Mouse (Mus musculus): Measurements from ENCODE around the gene H2-Q2. TPM values are rescaled to one million over a fixed set of nuclear protein-coding genes. Genes with fewer than 3 reads are reported as not detected.
"Not testable (repeated sequence)": the region's sequence is repeated elsewhere in the genome, so short reads cannot be mapped to it uniquely, and the experiment has no call there.

H2-Q2 gene
- polyA plus RNA-seq, 1 experiment, result not detected

DNA sequence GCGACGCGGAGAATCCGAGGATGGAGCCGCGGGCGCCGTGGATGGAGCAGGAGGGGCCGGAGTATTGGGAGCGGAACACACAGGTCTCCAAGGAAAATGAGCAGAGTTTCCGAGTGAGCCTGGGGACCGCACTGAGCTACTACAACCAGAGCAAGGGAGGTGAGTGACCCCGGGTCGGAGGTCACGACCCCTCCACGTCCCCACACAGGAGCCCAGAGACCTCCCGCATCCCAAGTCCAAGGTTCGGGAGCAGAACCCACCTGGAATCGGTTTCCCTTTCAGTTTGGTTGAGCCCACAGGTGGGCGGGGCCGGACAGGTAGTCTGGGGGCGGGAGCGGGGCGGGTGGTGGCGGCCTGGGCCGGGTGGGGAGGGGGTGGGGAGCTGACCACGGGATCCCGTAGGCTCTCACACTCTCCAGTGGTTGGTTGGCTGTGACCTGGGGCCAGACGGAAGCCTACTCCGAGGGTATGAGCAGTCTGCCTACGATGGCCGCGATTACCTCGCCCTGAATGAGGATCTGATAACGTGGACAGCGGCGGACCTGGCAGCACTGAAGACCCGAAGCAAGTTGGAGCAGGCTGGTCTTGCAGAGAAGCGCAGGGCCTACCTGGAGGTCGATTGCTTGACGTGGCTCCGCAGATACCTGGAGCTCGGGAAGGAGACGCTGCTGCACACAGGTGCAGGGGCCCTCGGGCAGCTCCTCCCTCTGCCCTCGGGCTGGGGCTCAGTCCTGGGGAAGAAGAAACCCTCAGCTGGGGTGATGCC is 852 bp downstream of the H2-Q2 start:
- H3K27ac ChIP-seq (replicated peaks; ENCODE audit: low read depth, low read length), result no peak overlapping the region
- no peaks in the 10 kb centered on the region for H3K4me1 ChIP-seq (ENCODE audit: control insufficient read depth, insufficient read depth, insufficient read length, low read length)
- H3K4me3 ChIP-seq (ENCODE audit: insufficient read depth, low read depth, low read length), result peak overlapping the region; percentile 51

- not testable (repeated sequence) for H3K4me3 ChIP-seq (ENCODE audit: insufficient read depth, low read depth, low read length); H3K27ac ChIP-seq (replicated peaks; ENCODE audit: low read depth, low read length); H3K4me1 ChIP-seq (ENCODE audit: control insufficient read depth, insufficient read depth, insufficient read length, low read length)
Observed at GRCm38 (mm10) chr17:35347659-35348058, 5.6 kb downstream of the H2-Q2 start.

DNA sequence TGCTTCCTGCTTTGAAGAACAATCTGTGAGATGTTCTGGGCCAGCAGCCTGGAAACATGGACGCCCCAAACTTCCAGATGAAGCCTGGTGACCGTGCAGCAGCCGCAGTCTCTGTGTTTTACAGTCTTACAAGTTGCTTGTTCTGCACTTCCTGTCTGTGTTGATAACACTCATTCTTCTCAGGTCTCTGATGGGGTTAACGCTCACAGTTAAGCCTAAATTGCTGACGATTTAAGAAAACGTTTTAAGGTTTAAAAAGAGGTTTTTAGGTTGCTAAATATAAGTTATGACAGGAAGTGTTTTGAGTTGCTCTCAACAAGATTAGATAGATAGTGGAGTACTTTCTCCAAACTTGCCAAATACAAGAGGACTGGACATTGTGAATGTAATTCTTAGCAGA is 11.2 kb downstream of the H2-Q2 start:
- H3K4me1 ChIP-seq (ENCODE audit: control insufficient read depth, insufficient read depth, insufficient read length, low read length); H3K4me3 ChIP-seq (ENCODE audit: insufficient read depth, low read depth, low read length); H3K27ac ChIP-seq (replicated peaks; ENCODE audit: low read depth, low read length): not testable (repeated sequence)

DNA sequence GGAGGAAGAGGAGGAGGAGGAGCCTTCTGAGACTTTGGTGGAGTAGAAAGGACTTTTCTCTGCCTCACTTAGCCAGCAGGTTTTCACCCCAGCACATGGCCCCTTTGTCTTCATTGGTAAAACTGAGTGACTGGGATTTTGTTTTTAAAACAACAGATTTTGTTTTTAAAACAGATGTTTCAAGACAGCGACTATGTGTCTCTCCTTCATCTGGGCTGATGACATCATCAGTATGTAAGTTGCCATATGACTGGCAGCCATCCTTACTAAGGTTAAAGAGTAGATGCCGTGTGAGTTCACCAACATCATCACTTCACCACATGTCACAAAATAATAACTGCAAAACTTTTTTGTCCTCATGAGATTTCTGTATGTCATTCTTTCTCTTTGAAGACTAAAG is 12.0 kb downstream of the H2-Q2 start:
- no peaks in the 10 kb centered on the region for H3K4me1 ChIP-seq (ENCODE audit: control insufficient read depth, insufficient read depth, insufficient read length, low read length)
- no peak overlapping the region for H3K27ac ChIP-seq (replicated peaks; ENCODE audit: low read depth, low read length)
- no peak overlapping the region for H3K4me3 ChIP-seq (ENCODE audit: insufficient read depth, low read depth, low read length)

DNA sequence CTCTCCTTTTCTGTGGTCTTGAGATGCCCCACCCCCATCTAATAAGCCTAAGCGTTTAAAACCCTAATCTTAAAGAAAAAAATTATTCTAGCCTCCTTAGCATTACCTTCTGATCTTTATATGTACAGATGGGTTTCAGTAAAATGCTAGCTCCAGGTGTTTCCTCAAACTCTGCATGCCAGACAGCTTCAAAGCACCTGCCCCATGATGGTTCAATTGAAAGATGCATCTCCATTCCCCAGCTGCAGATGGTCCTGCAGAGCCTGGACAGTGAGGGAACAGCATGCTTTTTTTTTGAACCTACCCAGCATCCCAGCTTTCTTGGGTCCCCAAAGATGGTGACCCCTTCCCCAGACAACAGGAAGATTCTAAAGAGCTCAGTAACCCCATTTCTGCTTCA is 15.0 kb downstream of the H2-Q2 start:
- H3K4me1 ChIP-seq (ENCODE audit: control insufficient read depth, insufficient read depth, insufficient read length, low read length), result no peaks in the 10 kb centered on the region

DNA sequence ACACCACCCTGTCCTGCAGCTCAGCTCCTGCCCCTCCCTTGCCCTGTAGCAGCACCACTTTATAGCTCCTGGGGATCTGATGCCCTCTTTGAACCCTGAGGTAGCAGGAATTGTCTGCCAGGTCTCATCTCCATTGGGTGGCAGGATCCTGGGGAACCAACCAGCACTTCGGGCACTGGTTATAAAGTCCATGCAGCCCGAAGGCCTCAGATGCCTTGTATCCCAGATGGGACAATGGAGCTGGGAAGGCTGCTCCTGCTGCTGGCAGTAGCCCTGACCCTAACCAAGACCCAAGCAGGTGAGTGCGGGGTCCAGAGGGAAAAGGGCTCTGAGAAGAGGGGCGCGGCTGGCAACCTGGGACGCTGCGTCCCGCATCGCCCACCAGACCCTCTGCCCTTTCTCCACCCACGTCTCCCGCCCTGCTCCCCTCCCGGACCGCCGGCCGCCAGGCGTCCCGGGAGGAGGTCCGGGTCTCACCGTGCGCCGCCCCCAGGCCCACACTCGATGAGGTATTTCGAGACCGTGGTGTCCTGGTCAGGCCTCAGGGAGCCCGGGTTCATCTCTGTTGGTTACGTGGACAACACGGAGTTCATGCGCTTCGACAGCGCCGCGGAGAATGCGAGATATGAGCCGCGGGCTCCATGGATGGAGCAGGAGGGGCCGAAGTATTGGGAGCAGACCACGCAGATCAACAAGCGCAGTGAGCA is 16.9 kb downstream of the H2-Q2 start:
- H3K27ac ChIP-seq (replicated peaks; ENCODE audit: low read depth, low read length), result no peak overlapping the region
- peak overlapping the region; percentile 50 for H3K4me3 ChIP-seq (ENCODE audit: insufficient read depth, low read depth, low read length)
- H3K4me1 ChIP-seq (ENCODE audit: control insufficient read depth, insufficient read depth, insufficient read length, low read length), result no peaks in the 10 kb centered on the region

More for the DNA sequence above, 15.0 kb downstream of the H2-Q2 start:
- Histone ChIP-seq H3K4me3 (ENCODE audit: insufficient read depth, low read depth, low read length) (no peak overlapping the region), H3K27ac (replicated peaks; ENCODE audit: low read depth, low read length) (no peak overlapping the region)

- Histone ChIP-seq H3K27ac (replicated peaks; ENCODE audit: low read depth, low read length) (no peak overlapping the region), H3K4me3 (ENCODE audit: insufficient read depth, low read depth, low read length) (peak overlapping the region; percentile 50), H3K4me1 (ENCODE audit: control insufficient read depth, insufficient read depth, insufficient read length, low read length) (no peaks in the 10 kb centered on the region)
Observed at GRCm38 (mm10) chr17:35359470-35359862, 17.4 kb downstream of the H2-Q2 start.

DNA sequence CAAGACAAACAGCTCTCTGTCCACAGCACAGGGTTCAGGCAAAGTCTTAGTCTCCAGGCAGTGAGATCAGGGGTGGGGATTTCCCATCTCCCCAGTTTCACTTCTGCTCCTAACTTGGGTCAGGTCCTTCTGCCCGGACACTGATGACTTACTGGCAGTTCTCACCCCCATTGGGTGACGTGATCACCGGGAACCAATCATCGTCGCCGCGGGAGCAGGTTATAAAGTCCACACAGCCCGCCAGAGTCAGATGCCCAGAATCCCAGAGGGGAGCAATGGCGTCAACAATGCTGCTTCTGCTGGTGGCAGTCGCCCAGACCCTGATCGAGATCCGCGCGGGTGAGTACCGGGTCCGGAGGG is 37.3 kb downstream of the H2-Q2 start, which contains the start of gene H2-Q4:
Gene H2-Q4 (plus strand): TSS at position 249 of the 360 bp plus-strand sequence.
- peak within 1 kb of the TSS; percentile 87 for H3K27ac ChIP-seq (replicated peaks; ENCODE audit: low read depth, low read length)
- no peaks in the 10 kb centered on the region for H3K4me1 ChIP-seq (ENCODE audit: control insufficient read depth, insufficient read depth, insufficient read length, low read length)
- H3K4me3 ChIP-seq (ENCODE audit: insufficient read depth, low read depth, low read length), result peak within 1 kb of the TSS; percentile 99

DNA sequence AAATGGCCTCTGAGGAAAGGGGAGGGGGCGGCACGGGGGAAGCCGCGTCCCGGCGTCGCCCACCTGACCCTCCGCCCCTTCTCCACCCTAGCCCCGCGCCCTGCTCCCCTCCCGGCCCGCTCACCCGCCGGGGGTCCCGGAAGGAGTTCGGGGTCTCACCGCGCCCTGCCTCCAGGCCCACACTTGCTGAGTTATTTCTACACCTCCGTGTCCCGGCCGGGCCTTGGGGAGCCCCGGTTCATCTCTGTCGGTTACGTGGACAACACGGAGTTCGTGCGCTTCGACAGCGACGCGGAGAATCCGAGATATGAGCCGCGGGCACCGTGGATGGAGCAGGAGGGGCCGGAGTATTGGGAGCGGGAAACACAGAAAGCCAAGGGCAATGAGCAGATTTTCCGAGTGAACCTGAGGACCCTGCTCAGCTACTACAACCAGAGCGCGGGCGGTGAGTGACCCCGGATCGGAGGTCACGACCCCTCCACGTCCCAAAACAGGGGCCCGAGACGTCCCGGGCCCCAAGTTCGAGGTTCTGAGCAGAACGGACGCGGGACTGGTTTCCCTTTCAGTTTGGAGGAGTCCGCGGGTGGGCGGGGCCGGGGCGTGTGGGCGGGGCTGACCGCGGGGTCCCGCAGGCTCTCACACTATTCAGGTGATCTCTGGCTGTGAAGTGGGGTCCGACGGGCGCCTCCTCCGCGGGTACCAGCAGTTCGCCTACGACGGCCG is 37.8 kb downstream of the H2-Q2 start:
- Histone ChIP-seq H3K27ac (replicated peaks; ENCODE audit: low read depth, low read length) (peak overlapping the region; percentile 69), H3K4me1 (ENCODE audit: control insufficient read depth, insufficient read depth, insufficient read length, low read length) (no peaks in the 10 kb centered on the region), H3K4me3 (ENCODE audit: insufficient read depth, low read depth, low read length) (peak overlapping the region; percentile 99)

- not testable (repeated sequence) for H3K4me1 ChIP-seq (ENCODE audit: control insufficient read depth, insufficient read depth, insufficient read length, low read length); H3K4me3 ChIP-seq (ENCODE audit: insufficient read depth, low read depth, low read length); H3K27ac ChIP-seq (replicated peaks; ENCODE audit: low read depth, low read length)
Observed at GRCm38 (mm10) chr17:35389796-35390195, 47.8 kb downstream of the H2-Q2 start.

- H3K4me1 ChIP-seq (ENCODE audit: control insufficient read depth, insufficient read depth, insufficient read length, low read length); H3K27ac ChIP-seq (replicated peaks; ENCODE audit: low read depth, low read length); H3K4me3 ChIP-seq (ENCODE audit: insufficient read depth, low read depth, low read length): not testable (repeated sequence)
Observed at GRCm38 (mm10) chr17:35392671-35393070, 50.6 kb downstream of the H2-Q2 start.

DNA sequence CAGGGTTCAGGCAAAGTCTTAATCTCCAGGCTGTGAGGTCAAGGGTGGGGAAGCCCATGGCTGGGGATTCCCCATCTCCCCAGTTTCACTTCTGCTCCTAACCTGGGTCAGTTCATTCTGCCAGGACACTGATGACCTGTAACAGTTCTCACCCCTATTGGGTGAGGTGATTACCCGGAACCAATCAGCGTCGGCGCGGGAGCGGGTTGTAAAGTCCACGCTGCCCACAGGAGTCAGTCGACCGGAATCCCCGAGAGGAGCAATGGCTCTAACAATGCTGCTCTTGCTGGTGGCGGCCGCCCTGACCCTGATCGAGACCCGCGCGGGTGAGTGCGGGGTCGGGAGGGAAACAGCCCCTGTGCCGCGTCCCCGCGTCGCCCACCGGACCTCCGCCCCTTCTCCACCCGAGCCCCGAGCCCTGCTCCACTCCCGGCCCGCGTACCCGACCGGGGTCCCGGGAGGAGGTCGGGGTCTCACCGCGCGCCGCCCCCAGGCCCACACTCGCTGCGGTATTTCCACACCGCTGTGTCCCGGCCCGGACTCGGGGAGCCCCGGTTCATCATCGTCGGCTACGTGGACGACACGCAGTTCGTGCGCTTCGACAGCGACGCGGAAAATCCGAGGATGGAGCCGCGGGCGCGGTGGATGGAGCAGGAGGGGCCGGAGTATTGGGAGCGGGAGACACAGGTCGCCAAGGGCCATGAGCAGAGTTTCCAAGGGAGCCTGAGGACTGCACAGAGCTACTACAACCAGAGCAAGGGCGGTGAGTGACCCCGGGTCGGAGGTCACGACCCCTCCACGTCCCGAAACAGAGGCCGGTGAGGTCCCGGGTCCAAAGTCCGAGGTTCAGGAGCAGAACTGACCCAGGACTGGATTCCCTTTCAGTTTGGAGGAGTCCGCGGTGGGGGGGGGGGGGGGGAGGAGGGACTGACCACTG is 52.1 kb downstream of the H2-Q2 start:
- H3K4me1 ChIP-seq (ENCODE audit: control insufficient read depth, insufficient read depth, insufficient read length, low read length); H3K27ac ChIP-seq (replicated peaks; ENCODE audit: low read depth, low read length): not testable (repeated sequence)
- peak overlapping the region; percentile 64 for H3K4me3 ChIP-seq (ENCODE audit: insufficient read depth, low read depth, low read length)

All from brown adipose tissue, adult 24 weeks (tissue).